Mouse (Mus musculus) adrenal gland, adult (tissue): ENCODE measurements around the gene Ryr1.
A peak's percentile ranks its signal among the peaks of the same experiment; 100 is the strongest.

ENCODE experiments used
- DNase-seq, 2 experiments: peaks; one replicate each; pipeline ENCODE4 v3.0.0; 2022 to 2023; ENCODE audit warnings: low spot score in 1 of 2; ENCODE audit not compliant: inconsistent age in 2 of 2

Ryr1 gene

DNA sequence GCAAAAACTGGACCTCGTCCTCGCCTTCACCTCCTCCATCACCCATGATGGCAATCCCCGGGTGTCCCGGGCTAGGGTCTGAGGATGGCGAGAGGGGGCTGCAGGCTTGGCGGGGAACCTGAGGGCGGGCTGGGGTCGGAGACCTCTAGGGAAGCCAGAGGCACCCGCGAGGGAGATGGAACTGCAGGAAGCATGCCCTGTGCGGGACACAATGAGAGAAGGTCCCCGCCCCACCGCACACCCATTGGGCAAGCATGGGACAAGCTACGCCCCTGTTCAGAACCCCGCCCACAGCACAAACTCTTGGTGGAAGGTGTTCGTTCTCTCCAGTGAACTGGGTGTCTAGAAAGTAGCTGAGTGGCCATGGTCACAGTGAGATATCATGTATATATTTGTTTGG, at the start of gene Ryr1:
Gene Ryr1 (minus strand): TSS at position 210 of the 400 bp plus-strand sequence.
- DNase-seq: peak; percentile 58 to 81

GRCm38 (mm10) chr7:29172390-29173016, 47.5 kb upstream of the Ryr1 start:
- peak in 1 of 2 experiments; percentile 21 for DNase-seq

DNA sequence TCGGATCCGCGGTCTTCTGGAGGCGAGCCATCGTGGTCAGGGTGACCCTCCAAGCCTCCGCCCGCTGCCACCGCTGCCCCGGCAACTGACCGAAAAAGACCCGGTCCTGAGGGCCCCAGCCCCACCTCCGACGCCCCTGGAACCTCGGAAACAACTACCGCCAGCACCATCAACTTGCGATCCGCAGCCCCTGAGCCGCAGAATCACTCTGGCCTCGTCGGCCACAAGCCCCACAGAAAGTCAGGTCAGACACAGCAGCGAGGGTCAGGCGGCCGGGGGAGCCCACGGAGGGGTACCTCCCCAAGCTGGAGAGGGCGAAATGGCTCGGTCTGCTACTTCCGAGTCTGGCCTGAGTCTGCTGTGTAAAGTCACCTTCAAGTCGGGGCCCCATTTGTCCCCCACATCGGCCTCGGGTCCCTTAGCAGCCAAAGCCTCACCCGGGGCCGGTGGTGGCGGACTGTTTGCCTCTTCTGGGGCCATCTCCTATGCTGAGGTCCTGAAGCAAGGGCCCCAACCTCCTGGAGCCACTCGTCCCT, 46.7 kb upstream of the Ryr1 start:
- DNase-seq: peak; percentile 32 to 51

GRCm38 (mm10) chr7:29170755-29171561, 46.0 kb upstream of the Ryr1 start:
- DNase-seq: peak in 1 of 2 experiments; percentile 42

DNA sequence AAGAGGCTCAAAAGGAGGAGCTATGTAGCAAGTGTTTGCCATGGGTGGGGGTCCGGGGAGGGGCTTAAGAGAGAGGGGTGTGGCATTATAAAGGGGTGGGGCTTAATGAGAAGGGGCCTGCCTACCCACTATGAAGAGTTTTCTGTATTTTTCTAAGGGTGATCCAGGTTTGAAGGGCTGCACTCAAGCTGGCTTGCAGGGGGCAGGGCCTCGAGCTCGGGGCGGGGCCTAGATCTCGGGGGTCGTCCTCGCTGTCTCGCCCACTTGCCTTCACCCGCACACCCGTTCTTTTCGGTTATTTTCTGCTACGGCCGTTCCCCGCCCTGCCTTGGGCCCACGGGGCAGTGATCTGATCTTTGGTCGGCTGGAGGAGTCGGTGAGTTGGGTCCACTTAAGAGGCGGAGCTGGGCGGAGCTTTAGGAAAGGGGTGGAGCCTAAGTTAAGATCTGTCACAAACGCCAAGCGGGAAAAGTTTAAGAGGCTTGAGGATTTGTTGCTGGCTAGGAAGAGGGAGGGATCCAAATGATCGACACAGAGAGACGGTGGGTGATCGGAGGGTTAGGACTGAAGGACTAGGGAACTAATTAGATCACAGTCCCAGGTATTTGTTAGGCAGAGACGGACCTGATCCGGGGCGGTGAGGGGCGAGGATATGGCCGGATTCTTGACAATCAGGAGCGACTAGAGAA, 45.2 kb upstream of the Ryr1 start, which contains the start of the genes Ggn and Spred3:
Gene Ggn (plus strand): TSS at position 145 of the 689 bp plus-strand sequence.
Gene Spred3 (minus strand): TSS at position 346 of the 689 bp plus-strand sequence.
- peak; percentile 85 to 96 for DNase-seq

- DNase-seq: peak; percentile 89 to 97
Measured at GRCm38 (mm10) chr7:29169231-29170065, 44.5 kb upstream of the Ryr1 start.

DNA sequence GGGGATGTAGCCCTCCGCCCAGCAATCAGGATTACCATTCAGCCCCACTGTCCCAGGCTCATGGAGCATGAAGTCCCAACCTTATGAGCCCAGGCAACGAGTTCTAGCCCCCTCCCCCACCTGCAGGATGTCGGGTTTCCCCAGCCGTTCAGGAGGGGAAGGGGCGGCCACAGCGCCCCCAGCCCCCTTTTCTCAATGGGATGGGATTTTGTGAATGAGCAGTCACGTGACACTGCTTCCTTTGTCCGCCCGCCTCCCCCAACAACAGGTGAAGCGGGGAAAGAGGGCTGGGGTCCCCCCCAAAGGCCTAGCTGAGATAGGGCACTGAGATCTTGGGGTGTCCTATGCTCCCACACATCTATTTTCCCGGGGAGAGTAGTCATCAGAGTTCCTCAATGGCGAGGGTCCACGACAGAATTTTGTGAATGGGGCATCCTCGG, 43.8 kb upstream of the Ryr1 start:
- peak; percentile 41 to 66 for DNase-seq

- DNase-seq: peak in 1 of 2 experiments; percentile 50
Measured at GRCm38 (mm10) chr7:29168121-29168695, 43.2 kb upstream of the Ryr1 start.

DNA sequence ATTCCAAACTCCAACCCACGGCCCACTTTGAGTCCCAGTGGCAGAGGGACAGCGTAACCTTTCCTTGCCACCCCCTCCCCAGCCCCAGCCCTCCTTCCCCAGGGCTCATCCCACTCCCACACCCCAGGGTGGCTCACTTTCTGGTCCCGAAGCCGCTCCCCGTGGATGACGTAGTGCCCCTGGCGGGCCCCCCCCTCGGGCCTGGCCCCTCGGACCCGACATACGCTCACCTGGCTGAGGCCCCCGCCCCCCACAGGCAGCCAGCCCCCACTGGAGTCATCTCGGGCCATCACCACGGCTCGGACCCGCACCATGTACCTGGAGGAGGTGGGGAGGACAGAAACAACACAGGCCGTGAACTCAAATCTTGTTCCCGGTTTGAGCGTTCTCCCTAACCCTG, 42.7 kb upstream of the Ryr1 start:
- no peak for DNase-seq

DNA sequence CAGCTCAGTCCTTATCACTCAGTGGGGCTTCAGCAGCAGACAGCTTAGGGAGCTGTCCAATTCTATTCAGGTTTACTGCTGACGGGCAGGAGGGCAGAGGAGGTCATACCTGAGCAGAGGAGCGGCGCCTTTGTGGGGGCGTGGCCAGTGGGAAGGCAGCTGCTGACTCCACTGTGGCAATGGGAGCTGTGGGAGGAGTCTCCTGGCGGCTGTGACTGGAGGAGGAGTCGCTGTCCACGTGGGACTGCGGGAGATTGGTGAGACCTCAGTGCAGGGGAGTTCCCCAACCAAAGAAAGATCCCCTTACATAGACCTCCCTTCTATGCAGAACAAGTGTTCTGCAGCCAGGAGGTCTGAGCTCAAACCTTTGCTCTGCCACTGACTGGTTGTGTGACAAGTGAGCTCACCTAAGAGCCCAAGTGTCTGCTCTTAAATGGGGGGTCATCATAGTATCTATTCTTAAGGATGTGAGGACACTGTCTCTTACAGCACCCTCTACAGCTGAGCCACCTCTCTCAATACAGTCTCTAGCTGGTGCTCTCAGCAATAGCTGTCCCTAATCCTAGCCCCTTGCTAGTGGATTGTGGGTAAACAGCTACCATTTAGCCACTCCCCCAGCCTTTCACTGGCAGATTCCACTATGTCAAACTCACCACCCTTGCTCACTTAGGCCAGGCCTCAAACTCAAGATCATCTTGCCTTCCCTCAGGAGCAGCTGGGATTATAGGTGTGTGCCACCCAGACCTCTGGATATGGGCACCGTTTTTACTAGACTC, 38.0 kb upstream of the Ryr1 start:
- DNase-seq: no peak

GRCm38 (mm10) chr7:29162294-29162693, 37.3 kb upstream of the Ryr1 start:
- DNase-seq: no peak

DNA sequence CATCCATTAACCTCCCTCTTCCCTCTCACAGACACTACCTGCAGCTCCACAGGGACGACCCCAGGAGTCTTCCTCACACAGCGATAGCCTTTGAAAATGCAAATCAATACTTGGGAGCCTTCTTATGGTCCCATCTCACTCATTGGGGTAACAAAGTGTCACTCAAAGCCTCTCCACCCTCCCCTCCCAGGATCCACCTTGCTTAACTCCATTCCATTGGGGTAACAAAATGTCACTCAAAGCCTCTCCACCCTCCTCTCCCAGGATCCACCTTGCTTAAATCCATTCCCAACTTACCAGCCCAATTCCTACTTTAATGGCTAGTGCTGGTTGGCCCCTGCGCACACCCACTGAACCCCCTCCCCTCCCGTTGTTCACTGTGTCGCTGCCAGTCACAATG, 33.3 kb upstream of the Ryr1 start:
- no peak for DNase-seq

- peak; percentile 88 to 94 for DNase-seq
Measured at GRCm38 (mm10) chr7:29155838-29156782, 31.1 kb upstream of the Ryr1 start, which contains the start of gene Fam98c. Gene Fam98c, minus strand, starts transcription at chr7:29156234.

- DNase-seq: peak; percentile 91 to 96
Measured at GRCm38 (mm10) chr7:29155196-29155837, 30.3 kb upstream of the Ryr1 start.

DNA sequence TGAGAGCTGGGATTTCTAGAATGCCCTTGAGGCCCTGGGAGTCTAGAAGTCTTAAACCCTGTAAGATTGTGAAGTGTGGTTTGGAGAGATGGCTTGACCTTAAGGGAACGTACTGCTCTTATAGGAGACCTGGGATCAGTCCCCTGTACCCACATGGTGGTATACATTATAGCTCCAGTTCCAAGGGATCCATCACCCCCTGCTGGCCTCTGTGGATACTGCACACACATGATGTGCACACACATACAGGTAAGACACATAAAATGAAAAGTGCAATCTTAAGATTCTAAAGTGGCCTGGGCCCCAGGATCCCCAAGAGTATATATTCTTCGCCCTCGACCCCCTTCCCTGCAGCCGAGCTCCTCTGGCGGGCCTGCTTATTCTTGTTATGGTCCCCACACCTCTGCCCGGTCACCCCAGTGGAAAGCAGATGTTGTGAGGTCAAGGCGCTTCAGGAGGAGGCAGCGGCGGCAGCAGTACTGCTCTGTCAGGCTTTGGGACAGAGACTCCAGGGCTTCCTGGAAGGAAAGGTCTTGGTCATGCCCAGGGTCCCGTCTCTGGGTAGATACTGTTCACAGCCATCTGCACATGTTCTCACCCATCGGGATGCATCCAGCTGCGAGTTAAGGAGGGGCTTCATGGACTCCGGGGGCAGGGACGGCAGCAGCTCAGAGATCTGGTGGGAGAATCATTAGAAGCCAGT, 29.2 kb upstream of the Ryr1 start:
- DNase-seq: peak in 1 of 2 experiments; percentile 38

DNA sequence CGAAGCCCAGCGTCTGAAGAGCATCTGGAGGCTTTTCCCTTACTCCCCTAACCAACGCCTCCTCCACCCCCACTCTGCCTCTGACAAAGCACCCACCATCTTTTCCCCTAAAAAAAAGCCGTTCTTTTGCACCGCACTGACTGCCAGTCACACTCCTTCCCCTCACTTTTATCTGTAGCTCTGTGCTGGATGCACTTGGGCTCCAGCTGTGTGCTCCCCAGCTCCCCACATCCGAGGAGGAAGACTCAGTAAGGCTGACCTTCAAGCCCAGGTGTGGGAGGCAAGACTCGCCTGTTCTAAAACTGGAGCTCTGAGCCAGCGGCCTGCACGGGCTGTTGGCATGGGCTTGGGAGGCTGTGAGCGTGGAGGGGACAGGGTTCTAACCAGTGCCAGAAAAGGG, 26.5 kb upstream of the Ryr1 start:
- no peak for DNase-seq

DNA sequence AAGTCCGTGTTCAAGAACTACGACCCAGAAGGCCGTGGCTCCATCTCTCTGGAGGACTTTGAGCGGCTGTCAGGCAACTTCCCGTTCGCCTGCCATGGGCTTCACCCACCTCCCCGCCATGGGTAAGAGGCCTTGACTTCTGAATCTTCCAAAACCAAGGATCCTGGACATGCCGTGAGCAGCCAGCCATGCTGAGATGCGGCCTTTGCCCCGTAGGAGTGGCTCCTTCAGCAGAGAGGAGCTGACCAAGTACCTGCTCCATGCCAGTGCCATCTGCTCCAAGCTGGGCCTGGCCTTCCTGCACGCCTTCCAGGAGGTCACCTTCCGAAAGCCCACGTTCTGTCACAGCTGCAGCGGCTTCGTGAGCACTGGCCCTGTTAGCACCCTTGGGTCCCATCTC, 23.8 kb upstream of the Ryr1 start:
- no peak for DNase-seq
